Mouse (Mus musculus): ENCODE measurements around the gene Tarbp1.

Gene Tarbp1

GRCm38 (mm10) chr8:126474299-126475187 is at the start of gene Tarbp1:
Gene Tarbp1 (minus strand): TSS chr8:126475065.
- peak; percentile 93 for DNase-seq

- no peak for DNase-seq
Measured at GRCm38 (mm10) chr8:126524233-126524985, 49.5 kb upstream of the Tarbp1 start.

DNA sequence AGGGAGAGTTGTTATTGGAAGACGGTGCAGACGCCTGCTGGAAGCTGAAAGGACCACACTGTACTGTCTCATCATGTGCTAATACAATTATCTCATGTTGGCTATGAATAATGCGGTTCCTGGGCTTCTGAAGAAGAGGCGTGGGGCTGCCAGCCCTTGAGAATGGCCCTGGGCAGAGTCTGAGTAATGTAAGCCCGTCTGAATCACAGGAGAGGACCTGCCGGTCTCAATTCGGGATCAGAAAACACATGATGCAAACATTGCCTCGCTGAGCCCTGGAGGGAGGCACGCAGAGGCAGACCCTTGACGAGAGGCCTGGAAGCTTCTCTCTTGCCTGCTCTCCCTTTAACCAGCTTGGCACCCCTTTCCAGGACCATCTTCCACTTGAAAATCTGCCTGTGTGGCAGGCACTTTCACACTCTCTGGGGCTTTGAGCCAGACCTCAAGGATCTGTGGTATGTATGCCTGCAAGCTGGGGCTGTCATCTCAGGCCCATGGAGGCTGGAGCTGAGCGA is 48.3 kb upstream of the Tarbp1 start:
- DNase-seq, result peak; percentile 37

DNA sequence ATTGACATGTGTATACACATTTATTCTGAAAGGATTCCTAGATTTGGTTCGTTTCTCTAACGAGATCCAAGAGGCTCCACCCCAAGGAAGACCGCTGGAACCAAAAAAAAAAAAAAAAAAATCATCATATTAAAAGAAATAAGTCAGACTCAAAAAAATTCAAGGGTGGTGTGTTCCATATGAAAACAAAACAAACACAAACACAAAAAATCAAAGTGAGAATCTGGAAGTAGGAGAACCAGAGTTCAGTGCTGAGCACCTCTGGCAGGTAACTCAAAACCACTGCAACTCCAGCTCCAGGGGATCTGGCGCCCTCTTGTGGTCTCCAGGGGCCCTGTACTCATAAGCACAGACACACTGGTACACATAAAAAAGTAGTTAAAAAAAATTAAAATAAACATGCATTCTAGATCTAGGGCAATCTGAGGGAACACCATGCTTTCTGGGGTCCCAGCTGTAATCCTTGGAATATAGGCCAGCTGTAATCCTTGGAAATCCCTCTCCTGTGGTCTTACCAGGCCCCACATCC is 44.6 kb upstream of the Tarbp1 start:
- DNase-seq, result no peak

DNA sequence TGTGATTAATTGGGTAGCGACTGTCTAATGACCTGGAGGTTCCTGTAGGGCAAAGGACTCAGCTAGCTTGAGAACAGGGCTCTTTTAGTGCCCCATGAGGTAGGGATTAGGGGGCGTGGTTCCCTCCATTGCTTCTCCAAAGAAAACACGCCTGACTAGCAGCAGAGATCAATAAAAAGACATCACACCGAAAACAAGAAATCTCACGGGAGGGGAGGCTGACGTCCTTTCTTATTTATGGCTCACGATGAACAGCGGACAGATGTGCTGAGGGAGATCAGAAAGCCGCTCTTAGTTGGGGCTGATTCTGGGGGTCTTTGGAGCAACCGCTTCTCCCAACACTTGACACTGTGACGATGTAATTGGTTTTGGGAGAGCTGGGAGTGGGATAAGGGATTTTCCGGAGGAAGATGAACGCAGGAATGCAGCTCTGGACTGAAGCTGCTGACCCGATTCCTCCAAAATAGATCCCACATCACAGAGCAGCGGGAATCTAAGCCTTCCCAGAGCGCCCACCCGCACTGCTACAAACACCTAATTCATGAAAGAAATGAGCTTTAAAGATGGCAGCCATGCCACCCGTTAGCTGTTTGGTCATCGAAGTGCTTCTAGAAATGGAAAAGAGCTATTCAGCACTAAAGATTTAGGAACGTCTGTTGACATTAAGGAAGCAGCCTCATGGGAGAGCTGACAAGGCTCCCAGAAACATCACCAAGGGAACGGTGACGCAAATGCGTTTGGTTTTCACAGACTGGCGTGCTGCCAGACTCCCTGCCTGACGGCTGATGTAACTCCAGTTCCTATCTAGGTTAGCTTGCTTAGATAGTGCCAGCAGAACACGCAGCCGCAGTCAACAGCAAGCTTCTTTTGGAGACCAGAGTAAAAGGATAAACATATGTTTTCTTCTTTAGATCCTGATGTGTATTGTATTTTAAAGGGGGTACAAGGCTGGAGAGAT is 42.0 kb upstream of the Tarbp1 start:
- DNase-seq, result peak; percentile 95

DNA sequence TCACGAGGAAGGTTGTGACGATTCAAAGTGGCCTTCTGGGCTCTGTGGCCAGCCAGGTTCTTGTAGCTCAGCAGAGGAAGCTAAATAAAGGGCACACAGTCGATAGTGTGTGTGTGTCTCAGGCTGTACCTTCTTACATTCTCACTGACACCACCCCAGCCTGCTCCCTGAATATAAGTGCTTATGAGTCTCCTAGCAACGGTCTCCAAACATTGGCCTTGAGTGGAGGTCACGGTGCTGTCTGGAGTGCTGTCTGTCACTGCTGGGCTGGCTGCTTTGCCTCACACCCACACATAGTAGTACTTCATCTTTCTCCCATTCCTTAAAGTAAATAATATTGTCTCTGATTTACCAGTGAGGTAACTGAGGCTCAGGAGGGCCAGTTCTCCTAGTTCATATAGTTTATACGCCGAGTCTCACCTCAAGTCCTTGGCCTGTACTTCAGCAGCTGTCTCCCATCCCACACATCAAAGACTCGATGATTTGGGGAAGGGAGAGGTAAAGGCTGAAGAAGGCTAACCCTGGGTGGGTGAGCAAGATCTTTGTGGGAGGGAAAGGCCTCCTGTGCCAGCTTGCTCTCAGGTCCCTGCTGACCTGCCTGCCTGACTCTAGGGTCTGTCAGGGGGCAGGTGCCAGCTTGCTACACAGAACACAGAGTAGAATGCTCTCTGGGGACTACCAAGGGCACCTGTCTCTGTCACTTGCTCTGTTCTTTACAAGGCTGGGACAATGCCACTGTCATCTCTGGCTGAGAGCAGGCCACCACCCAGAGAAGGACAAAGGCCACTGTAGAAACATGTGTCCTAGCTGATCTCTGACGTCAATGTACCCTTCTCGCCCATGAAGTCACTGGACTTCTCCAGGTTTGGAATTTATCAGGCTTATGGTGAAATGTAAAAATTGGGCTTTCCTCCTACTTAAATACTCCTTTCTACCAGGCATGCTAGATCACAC is 39.4 kb upstream of the Tarbp1 start:
- DNase-seq, result peak; percentile 45

GRCm38 (mm10) chr8:126510866-126511265 is 36.0 kb upstream of the Tarbp1 start:
- no peak for DNase-seq

DNA sequence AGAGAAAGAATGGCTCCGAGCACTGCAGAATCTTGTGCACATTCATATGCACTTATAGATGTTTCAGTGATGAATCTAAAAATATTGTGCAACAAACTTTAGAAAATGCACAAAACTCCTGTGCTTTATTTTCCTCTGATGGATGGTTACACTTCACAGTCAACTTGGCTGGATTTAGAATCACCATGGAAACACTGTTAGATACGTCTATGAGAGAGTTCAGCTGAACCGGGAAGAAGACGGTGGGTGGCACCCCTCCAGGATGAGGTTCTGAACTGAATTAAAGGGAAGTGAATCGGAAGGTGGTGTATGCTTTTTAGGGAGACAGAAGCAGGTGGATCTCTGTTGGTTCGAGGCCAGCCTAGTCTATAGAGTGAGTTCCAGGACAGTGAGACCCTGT is 34.8 kb upstream of the Tarbp1 start:
- DNase-seq, result no peak

GRCm38 (mm10) chr8:126508871-126509586 is 34.2 kb upstream of the Tarbp1 start:
- no peak for DNase-seq

- DNase-seq, result no peak
Measured at GRCm38 (mm10) chr8:126508221-126508620, 33.4 kb upstream of the Tarbp1 start.

DNA sequence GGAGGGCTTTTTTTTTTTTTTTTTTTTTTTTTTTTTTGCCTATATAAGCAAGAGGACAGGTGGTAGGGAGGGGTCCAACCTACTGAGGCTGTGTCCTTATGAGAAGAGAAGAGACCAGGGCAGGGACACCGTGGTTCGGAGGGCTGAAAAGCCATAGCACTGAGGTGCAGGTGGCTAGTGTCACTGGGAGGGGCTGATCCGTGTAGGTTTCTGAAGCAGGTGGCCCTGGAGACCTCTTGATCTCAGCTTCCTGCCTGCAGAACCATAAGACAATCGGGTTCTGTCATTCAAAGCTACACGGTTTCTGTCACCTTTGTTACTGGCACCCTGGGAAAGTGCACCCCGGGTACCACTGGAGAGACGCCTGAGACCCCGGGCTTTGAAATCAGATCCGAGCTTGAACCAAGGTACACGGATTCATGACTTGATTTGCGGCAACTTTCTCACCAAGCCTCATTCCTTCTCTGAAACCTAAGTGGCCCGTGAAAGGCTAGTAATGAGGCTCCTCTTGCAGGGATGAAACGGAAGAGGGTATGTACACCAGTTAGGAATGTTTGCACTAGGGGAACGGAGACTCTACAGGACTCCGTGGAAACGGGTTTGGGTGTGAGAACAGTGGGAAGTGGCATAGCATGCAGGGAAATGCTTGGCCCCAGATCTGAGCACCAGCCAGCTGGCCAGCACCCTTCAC is 29.8 kb upstream of the Tarbp1 start:
- DNase-seq, result no peak

GRCm38 (mm10) chr8:126502722-126503121 is 27.9 kb upstream of the Tarbp1 start:
- DNase-seq, result no peak

DNA sequence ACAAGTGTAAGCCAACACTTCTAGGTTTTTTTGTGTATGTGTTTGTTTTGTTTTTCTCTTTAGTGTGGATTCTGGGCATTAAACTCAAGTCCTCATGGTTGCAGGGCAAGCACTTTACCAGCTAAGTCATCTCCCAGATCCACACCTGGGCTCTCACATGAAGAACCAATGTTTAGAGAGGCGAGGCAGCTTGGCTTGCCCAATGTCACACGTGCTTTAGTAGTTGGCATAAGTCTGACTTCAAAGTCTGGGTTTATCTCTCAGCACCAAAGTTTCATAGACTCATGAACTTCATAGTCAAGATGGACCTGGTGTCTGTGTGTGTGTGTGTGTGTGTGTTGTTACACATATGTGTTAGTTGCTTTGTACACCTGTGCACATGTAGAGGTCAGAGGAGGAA is 24.5 kb upstream of the Tarbp1 start:
- no peak for DNase-seq

DNA sequence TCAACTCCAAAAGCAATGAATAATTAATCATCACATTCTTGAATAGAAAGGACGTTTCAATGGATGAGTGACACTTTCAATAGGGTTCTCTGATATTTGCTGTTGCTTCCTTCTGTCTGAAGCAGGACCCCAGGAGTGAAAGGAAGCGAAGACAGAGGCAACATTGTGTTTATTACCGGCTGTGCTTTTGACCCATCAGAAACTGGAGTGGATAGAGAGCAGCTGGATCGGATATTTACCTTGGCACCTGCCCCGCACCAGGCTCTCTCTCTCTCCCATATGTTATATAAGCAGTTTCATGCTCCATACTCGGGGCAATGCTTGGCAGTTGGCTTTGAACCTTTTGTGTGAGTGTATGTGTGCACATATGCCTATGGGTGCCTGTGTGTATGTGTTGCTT is 23.6 kb upstream of the Tarbp1 start:
- DNase-seq, result no peak

- DNase-seq, result peak; percentile 94
Measured at GRCm38 (mm10) chr8:126497541-126498428, 22.9 kb upstream of the Tarbp1 start.

GRCm38 (mm10) chr8:126496915-126497314 is 22.1 kb upstream of the Tarbp1 start:
- DNase-seq, result no peak

DNA sequence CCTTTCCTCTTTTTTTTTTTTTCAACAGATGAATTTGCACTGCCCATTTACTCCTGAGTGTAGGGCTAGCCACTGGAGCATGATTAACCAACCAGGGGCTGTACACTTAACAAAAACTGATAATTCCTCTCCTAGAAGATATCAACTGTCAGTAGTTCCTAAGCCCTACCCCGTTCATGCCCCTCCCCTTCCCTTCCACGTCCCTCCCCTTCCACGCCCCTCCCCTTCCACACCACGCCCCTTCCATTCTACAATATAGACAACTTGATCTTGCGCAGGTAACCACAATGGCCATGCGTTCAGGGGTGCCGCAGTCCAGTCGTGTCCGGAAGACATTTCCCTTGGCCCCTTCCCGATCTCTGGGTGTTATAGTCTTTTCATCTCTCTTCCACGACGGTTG is 20.6 kb upstream of the Tarbp1 start:
- DNase-seq, result no peak
